Mouse (Mus musculus): ENCODE measurements at regions not wholly inside any gene's neighbourhood (a gene's known extent, or its start where the extent isn't known, plus 50 kb on each side); places are given as distances from the start of the nearest gene placed in this dataset.

DNA sequence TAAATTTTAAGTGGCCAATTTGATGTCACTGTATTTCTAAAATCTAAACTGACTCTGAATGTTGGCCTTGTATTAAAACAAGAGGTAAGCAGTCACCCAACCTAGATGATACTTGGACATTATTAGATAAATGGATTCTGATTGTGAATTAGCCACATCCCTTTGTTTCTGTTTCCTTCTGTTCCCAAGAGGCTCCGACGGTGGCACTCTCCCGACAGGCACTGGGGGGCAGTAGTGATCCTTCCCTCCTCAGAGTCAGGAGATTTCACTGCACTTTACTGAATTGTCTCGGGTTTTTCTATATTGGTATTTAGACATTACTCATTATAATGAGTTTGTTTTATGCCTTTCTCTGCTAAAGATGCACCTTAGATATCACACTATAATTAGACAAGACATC, 370.4 kb downstream of the Cdh9 start:
- Histone ChIP-seq H3K4me3 (ENCODE audit: control insufficient read depth, low read depth, low read length) (no peak overlapping the region), H3K36me3 (ENCODE audit: control insufficient read depth, insufficient read depth, low read length) (no peaks in the 10 kb centered on the region), H3K4me1 (ENCODE audit: control insufficient read depth, insufficient read depth, low read length) (no peaks in the 10 kb centered on the region), H3K27me3 (ENCODE audit: control insufficient read depth, insufficient read depth, low read length) (no peaks in the 10 kb centered on the region), H3K27ac (ENCODE audit: control insufficient read depth, insufficient read depth, low read depth, low read length) (no peak overlapping the region)
- TF ChIP-seq CTCF (IDR thresholded peaks at IDR 0.05; ENCODE audit: control insufficient read depth, insufficient read depth, insufficient replicate concordance, low read depth, low read length) (peak; percentile 33; the same call in 1 of the 2 replicates), POLR2A (IDR thresholded peaks at IDR 0.05; ENCODE audit: control insufficient read depth, low read depth, low read length) (no peak)

DNA sequence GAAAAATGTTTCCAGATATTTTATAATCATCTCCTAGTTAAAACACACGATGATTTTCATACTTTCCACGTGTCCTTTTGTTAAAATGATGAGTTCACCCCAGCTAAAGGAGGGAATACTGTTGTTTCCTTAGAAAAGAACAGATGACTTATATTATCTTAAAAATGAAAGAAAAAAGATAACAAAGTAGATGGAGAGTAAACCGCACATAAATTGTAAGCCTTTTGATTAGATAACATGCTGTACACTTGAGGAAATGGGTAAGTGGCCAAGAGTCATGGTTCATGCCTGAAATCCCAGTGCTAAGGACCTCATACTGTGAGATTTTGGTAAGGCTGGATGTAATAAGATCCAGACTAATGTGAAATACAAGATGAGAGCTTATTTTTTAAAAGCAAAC, 372.6 kb downstream of the Cdh9 start:
- Histone ChIP-seq H3K4me3 (ENCODE audit: control insufficient read depth, low read depth, low read length) (no peak overlapping the region), H3K4me1 (ENCODE audit: control insufficient read depth, insufficient read depth, low read length) (no peaks in the 10 kb centered on the region), H3K36me3 (ENCODE audit: control insufficient read depth, insufficient read depth, low read length) (no peaks in the 10 kb centered on the region), H3K27ac (ENCODE audit: control insufficient read depth, insufficient read depth, low read depth, low read length) (no peak overlapping the region), H3K27me3 (ENCODE audit: control insufficient read depth, insufficient read depth, low read length) (no peaks in the 10 kb centered on the region)
- TF ChIP-seq POLR2A (IDR thresholded peaks at IDR 0.05; ENCODE audit: control insufficient read depth, low read depth, low read length) (no peak), CTCF (IDR thresholded peaks at IDR 0.05; ENCODE audit: control insufficient read depth, insufficient read depth, insufficient replicate concordance, low read depth, low read length) (no peak)

DNA sequence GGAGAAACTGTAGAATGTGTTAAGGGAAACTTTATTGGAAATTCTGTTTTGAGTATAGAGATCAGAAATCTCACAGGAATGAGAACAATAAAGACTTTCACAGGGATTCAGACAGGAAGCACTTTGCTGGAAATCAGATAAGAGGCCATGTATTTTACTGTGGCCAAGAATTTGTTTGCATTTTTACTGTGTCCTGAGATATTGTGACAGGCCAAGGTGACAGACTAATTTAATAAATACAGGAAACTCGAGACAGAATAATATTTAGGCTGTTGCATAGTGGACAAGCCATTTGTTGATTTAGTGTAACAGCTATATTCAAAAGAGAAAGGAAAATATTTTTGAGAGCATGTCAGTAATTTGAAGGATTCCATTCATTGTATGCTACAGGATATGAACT, 407.2 kb downstream of the Cdh9 start:
- no peaks in the 10 kb centered on the region for H3K36me3 ChIP-seq (ENCODE audit: control insufficient read depth, insufficient read depth, low read length)
- H3K27ac ChIP-seq (ENCODE audit: control insufficient read depth, insufficient read depth, low read depth, low read length) = no peak overlapping the region
- no peaks in the 10 kb centered on the region for H3K4me1 ChIP-seq (ENCODE audit: control insufficient read depth, insufficient read depth, low read length)
- H3K27me3 ChIP-seq (ENCODE audit: control insufficient read depth, insufficient read depth, low read length) = no peaks in the 10 kb centered on the region
- TF ChIP-seq POLR2A (IDR thresholded peaks at IDR 0.05; ENCODE audit: control insufficient read depth, low read depth, low read length) = no peak
- no peak for TF ChIP-seq CTCF (IDR thresholded peaks at IDR 0.05; ENCODE audit: control insufficient read depth, insufficient read depth, insufficient replicate concordance, low read depth, low read length)
- no peak overlapping the region for H3K4me3 ChIP-seq (ENCODE audit: control insufficient read depth, low read depth, low read length)

DNA sequence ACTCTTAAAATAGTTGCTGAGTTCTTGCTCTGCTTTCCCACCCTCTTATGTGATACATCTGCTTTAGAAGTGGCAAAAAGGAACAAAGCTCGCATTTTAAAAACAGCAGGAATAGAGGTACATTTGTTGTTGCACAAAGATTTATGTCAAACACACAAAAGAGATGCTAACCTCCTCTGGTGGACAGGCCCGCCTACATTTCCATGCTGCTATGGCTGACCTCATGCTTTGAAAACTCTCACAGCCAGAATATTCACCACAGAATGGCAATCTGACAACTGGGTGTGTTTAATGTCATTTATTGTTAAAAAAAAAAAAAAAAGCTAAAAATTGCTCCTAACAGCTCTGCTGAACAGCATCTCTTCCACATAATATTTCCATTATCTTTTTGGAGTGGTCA, 451.6 kb downstream of the Cdh9 start:
- Histone ChIP-seq H3K36me3 (ENCODE audit: control insufficient read depth, insufficient read depth, low read length) (no peaks in the 10 kb centered on the region), H3K27me3 (ENCODE audit: control insufficient read depth, insufficient read depth, low read length) (no peaks in the 10 kb centered on the region), H3K4me3 (ENCODE audit: control insufficient read depth, low read depth, low read length) (no peak overlapping the region), H3K27ac (ENCODE audit: control insufficient read depth, insufficient read depth, low read depth, low read length) (no peak overlapping the region), H3K4me1 (ENCODE audit: control insufficient read depth, insufficient read depth, low read length) (no peaks in the 10 kb centered on the region)
- TF ChIP-seq POLR2A (IDR thresholded peaks at IDR 0.05; ENCODE audit: control insufficient read depth, low read depth, low read length) (no peak), CTCF (IDR thresholded peaks at IDR 0.05; ENCODE audit: control insufficient read depth, insufficient read depth, insufficient replicate concordance, low read depth, low read length) (no peak)

DNA sequence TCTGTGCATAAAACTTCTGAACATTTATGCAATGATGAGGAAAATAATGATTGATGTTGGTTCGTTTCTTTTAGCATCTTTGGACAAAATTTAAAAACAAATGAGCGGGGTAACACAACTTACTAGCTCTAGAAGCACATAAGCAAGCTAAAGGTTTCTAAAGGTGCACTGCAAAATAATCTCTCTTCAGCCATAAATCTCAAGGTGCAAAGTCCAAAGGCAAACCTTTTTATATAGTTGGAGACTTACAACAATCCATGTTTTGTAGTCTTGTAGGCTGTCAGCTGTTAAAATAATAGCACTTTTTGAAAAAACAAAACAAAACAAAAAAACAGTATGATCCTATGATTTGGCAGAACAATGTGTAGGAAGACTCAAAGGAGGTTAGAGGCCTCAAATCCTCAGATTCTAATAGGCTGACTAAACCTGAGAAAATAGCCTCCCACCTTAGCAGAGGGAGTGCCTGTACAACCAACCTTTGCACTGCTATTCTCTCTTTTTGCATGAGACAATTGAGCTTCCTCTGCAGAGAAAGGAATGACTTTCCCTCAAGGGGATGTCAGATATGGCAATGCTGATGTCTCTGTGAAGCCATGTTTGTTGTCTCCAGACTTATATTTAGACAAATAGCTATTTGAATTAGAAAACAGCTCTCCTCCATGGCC, 452.9 kb downstream of the Cdh9 start:
- Histone ChIP-seq H3K4me3 (ENCODE audit: control insufficient read depth, low read depth, low read length) (no peak overlapping the region), H3K4me1 (ENCODE audit: control insufficient read depth, insufficient read depth, low read length) (no peaks in the 10 kb centered on the region), H3K36me3 (ENCODE audit: control insufficient read depth, insufficient read depth, low read length) (no peaks in the 10 kb centered on the region), H3K27me3 (ENCODE audit: control insufficient read depth, insufficient read depth, low read length) (no peaks in the 10 kb centered on the region), H3K27ac (ENCODE audit: control insufficient read depth, insufficient read depth, low read depth, low read length) (no peak overlapping the region)
- TF ChIP-seq CTCF (IDR thresholded peaks at IDR 0.05; ENCODE audit: control insufficient read depth, insufficient read depth, insufficient replicate concordance, low read depth, low read length) = no peak
- no peak for TF ChIP-seq POLR2A (IDR thresholded peaks at IDR 0.05; ENCODE audit: control insufficient read depth, low read depth, low read length)

DNA sequence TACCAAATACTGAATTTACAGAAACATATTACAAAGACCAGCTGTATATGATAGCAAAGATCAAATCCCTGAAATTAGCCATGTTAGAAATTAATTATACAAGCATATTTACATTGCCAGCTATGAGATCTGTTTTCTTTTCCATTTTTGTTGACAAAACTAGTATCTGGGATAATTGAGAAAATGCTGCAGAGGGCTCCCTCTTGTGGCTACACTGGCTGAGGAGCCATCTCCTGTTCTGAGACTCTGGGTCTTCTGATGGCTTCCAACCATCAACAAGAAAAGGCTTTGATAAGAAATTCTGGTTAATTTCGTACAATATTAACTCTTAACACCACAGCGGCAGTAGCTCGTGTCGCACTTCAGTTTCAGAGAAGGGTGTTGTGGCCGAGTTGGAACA, 466.9 kb downstream of the Cdh9 start:
- TF ChIP-seq CTCF (IDR thresholded peaks at IDR 0.05; ENCODE audit: control insufficient read depth, insufficient read depth, insufficient replicate concordance, low read depth, low read length) = no peak
- TF ChIP-seq POLR2A (IDR thresholded peaks at IDR 0.05; ENCODE audit: control insufficient read depth, low read depth, low read length) = no peak
- Histone ChIP-seq H3K27ac (ENCODE audit: control insufficient read depth, insufficient read depth, low read depth, low read length) (no peak overlapping the region), H3K4me1 (ENCODE audit: control insufficient read depth, insufficient read depth, low read length) (no peaks in the 10 kb centered on the region), H3K36me3 (ENCODE audit: control insufficient read depth, insufficient read depth, low read length) (no peaks in the 10 kb centered on the region), H3K27me3 (ENCODE audit: control insufficient read depth, insufficient read depth, low read length) (no peaks in the 10 kb centered on the region), H3K4me3 (ENCODE audit: control insufficient read depth, low read depth, low read length) (no peak overlapping the region)

DNA sequence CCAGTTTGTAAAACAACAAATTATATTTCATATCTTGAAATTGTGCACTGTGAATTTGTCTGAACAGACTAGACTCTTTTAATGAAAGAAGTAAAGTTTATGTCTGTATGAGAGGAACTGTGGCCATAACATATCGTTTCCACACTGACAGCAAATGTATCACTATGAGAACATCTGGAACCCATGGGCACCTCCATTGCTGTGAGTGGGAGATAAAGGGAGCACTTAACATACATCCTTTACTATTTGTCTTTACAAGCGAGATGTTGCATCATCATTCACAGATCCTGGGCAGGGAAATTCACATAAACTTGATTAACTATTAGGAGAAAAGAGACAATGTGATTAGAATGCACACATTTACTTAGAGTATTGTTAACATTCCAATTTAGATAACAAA, 476.2 kb downstream of the Cdh9 start:
- Histone ChIP-seq H3K36me3 (ENCODE audit: control insufficient read depth, insufficient read depth, low read length) (no peaks in the 10 kb centered on the region), H3K27me3 (ENCODE audit: control insufficient read depth, insufficient read depth, low read length) (no peaks in the 10 kb centered on the region), H3K4me1 (ENCODE audit: control insufficient read depth, insufficient read depth, low read length) (no peaks in the 10 kb centered on the region), H3K4me3 (ENCODE audit: control insufficient read depth, low read depth, low read length) (no peak overlapping the region), H3K27ac (ENCODE audit: control insufficient read depth, insufficient read depth, low read depth, low read length) (no peak overlapping the region)
- TF ChIP-seq CTCF (IDR thresholded peaks at IDR 0.05; ENCODE audit: control insufficient read depth, insufficient read depth, insufficient replicate concordance, low read depth, low read length) (no peak), POLR2A (IDR thresholded peaks at IDR 0.05; ENCODE audit: control insufficient read depth, low read depth, low read length) (no peak)

DNA sequence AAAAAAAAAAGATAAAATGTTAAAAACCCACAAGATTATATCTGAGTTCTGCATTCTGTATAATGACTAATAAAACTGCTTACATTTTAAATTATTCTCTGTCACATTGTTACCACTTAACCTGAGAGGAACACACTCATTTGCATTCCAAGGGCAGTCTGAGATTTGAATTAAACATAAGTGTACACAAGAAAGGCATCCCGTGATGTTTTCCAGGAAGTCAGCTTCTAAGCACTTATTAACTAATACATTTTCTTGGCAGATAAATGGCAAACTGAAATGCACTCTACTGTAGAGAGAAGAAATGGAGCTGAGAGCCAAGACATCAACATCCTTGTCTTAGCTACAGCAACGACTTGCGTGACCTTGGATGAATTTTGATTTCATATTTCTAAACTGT, 516.5 kb downstream of the Cdh9 start:
- H3K27me3 ChIP-seq (ENCODE audit: control insufficient read depth, insufficient read depth, low read length) = no peaks in the 10 kb centered on the region
- no peak overlapping the region for H3K4me3 ChIP-seq (ENCODE audit: control insufficient read depth, low read depth, low read length)
- TF ChIP-seq POLR2A (IDR thresholded peaks at IDR 0.05; ENCODE audit: control insufficient read depth, low read depth, low read length) = no peak
- no peak for TF ChIP-seq CTCF (IDR thresholded peaks at IDR 0.05; ENCODE audit: control insufficient read depth, insufficient read depth, insufficient replicate concordance, low read depth, low read length)
- H3K4me1 ChIP-seq (ENCODE audit: control insufficient read depth, insufficient read depth, low read length) = no peaks in the 10 kb centered on the region
- H3K36me3 ChIP-seq (ENCODE audit: control insufficient read depth, insufficient read depth, low read length) = no peaks in the 10 kb centered on the region
- H3K27ac ChIP-seq (ENCODE audit: control insufficient read depth, insufficient read depth, low read depth, low read length) = no peak overlapping the region
